Mouse (Mus musculus): ENCODE measurements around the gene Tmem121b. TPM values are rescaled to one million over a fixed set of nuclear protein-coding genes. Genes with fewer than 3 reads are reported as not detected.

Tmem121b gene
- polyA plus RNA-seq, 1 experiment, result 40.5 TPM

DNA sequence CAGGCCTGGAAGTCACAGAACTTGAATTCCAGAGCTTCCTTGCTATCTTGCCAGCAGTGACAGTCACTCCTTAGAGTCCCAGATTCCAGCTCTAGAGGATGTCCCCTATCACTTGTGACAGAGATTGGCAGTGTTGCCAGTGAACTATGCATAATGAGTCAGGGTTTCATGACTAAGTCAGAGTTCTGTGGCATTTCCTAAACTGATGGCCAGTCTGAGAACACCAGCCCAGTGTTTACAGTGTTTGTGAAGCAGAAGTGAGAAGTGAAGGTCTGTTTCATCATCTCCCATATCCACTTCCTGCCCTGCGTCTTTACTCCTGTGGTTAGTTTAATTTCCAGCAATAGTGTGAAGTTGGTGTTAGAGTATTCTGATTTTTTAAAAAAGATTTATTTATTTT is 22.9 kb downstream of the Tmem121b start:
- Histone ChIP-seq H3K27ac (ENCODE audit: insufficient read depth, low read length) (no peak overlapping the region), H3K4me3 (ENCODE audit: insufficient read depth, low read length) (no peak overlapping the region), H3K4me1 (ENCODE audit: control insufficient read depth, insufficient read depth, low read length) (peaks cover 9% of the 10 kb centered on the region)
- TF ChIP-seq POLR2A (IDR thresholded peaks at IDR 0.05; ENCODE audit: extremely low read depth, insufficient read depth, low read length) (no peak), CTCF (IDR thresholded peaks at IDR 0.05; ENCODE audit: extremely low read depth, insufficient read depth, low read length) (no peak)

DNA sequence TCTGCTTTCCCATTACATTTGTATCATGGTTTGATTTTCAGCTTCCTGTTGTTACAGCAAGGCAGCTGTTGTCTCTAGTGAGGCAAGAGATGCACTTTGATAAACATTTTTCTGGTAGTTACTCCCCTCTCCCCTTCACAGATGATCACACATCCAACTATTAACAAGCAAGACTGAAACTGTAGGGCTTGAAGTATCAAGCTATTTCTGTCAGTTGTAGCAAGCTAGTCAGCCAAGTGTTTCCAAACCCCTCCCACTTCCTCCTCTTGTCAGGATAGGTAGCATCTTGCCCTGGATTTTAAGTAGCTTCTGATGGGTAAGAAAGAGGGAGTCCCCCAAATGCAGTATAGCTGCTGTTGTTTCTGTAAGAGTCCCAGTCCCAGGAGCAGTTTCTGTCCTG is 23.8 kb downstream of the Tmem121b start:
- no peak overlapping the region for H3K27ac ChIP-seq (ENCODE audit: insufficient read depth, low read length)
- H3K4me1 ChIP-seq (ENCODE audit: control insufficient read depth, insufficient read depth, low read length), result peaks cover 9% of the 10 kb centered on the region
- no peak for TF ChIP-seq CTCF (IDR thresholded peaks at IDR 0.05; ENCODE audit: extremely low read depth, insufficient read depth, low read length)
- no peak for TF ChIP-seq POLR2A (IDR thresholded peaks at IDR 0.05; ENCODE audit: extremely low read depth, insufficient read depth, low read length)
- H3K4me3 ChIP-seq (ENCODE audit: insufficient read depth, low read length), result no peak overlapping the region

DNA sequence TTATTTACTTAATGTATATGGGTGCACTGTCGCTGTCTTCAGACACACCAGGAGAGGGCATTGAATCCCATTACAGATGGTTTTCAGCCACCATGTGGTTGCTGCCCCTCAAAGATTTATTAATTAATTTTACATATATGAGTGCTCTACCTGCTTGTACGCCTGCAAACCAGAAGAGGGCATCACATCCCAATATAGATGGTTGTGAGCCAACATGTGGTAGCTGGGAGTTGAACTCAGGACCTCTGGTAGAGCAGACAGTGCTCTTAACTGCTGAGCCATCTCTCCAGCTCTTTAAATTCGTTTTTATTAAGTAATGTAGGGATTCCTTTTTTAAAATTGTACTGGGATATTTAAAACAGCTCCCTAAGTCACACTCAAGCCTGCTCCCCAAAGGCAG is 24.3 kb downstream of the Tmem121b start:
- no peak overlapping the region for H3K27ac ChIP-seq (ENCODE audit: insufficient read depth, low read length)
- H3K4me1 ChIP-seq (ENCODE audit: control insufficient read depth, insufficient read depth, low read length), result peaks cover 9% of the 10 kb centered on the region
- TF ChIP-seq CTCF (IDR thresholded peaks at IDR 0.05; ENCODE audit: extremely low read depth, insufficient read depth, low read length), result no peak
- TF ChIP-seq POLR2A (IDR thresholded peaks at IDR 0.05; ENCODE audit: extremely low read depth, insufficient read depth, low read length), result no peak
- H3K4me3 ChIP-seq (ENCODE audit: insufficient read depth, low read length), result no peak overlapping the region

DNA sequence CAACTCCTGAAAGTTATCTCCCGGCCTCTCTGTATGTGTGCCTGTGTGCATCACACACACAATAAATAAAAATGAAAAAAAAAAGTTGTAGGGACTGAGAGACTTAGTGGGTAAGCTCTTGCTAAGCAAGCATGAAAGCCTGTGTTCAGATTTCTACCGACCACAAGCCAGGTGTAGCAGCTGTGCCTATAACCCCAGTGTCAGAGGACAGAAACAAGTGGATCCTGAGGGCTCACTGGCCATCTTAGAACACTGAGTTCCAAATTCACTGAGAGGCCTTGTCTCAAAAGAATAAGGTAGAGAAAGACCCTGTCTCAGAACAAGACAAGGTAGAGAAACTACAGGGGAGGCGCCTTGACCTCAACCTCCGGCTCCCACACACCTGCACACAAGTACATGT is 25.3 kb downstream of the Tmem121b start:
- H3K4me1 ChIP-seq (ENCODE audit: control insufficient read depth, insufficient read depth, low read length), result peaks cover 8% of the 10 kb centered on the region
- TF ChIP-seq POLR2A (IDR thresholded peaks at IDR 0.05; ENCODE audit: extremely low read depth, insufficient read depth, low read length), result no peak
- no peak for TF ChIP-seq CTCF (IDR thresholded peaks at IDR 0.05; ENCODE audit: extremely low read depth, insufficient read depth, low read length)
- no peak overlapping the region for H3K4me3 ChIP-seq (ENCODE audit: insufficient read depth, low read length)
- no peak overlapping the region for H3K27ac ChIP-seq (ENCODE audit: insufficient read depth, low read length)

DNA sequence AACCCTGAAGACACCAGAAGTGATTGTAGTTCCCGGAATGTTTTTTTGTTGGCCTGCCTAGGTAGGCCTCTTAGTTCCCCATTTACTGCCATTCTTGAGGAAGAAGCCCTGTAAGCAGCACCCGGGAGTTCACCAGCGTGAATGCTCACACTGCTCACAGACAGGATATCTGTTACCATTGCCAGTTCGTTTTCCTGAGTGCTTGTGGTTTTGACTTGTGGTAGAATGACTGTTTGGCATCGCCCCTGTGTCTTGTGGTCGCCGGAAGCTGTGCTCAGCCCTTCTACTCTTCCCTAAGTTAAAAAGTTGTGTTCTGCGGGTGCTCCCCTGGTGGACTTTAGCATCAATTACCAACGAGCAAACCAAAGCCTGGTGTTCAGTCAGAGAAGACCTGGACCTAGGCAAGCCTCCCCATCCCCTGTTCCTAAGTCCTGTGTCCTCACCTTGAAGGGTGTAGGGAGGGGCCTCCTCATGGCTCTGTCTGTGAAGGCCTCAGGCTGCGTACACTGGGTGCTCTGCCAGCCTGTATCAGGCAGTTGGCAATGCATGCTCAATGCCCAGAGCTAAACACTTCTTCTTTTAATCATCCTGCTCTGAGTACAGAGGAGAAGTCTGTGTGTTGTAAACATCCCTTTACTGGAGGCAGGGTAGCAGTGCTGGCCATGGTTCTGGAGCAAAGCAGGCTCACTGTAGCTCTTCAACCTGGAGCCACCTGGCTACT is 26.8 kb downstream of the Tmem121b start:
- H3K4me3 ChIP-seq (ENCODE audit: insufficient read depth, low read length), result no peak overlapping the region
- no peak overlapping the region for H3K27ac ChIP-seq (ENCODE audit: insufficient read depth, low read length)
- TF ChIP-seq CTCF (IDR thresholded peaks at IDR 0.05; ENCODE audit: extremely low read depth, insufficient read depth, low read length), result no peak
- no peak for TF ChIP-seq POLR2A (IDR thresholded peaks at IDR 0.05; ENCODE audit: extremely low read depth, insufficient read depth, low read length)
- 0 out of 2 replicates have a peak, but pooled peaks cover under 1% of the 10 kb centered on the region for H3K4me1 ChIP-seq (ENCODE audit: control insufficient read depth, insufficient read depth, low read length)

DNA sequence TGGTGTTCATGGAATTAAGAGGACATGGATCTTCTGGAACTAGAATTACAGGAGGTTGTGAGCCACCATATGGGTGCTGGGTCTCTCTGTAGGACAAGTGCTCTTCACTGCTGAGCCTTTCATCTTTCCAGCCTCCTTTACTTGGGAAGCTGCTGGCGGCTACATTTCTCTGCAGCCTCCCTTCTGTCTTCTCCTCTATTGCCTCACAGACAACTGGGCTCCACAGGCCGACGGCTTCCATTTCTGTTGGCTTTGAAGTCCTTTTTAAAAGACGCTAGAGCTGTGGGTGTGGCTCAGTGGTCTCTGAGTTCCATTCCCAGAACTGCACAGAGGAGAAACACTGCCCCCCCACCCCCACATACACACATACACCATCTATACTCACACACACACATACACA is 28.2 kb downstream of the Tmem121b start:
- H3K4me3 ChIP-seq (ENCODE audit: insufficient read depth, low read length), result no peak overlapping the region
- TF ChIP-seq CTCF (IDR thresholded peaks at IDR 0.05; ENCODE audit: extremely low read depth, insufficient read depth, low read length) (no peak), POLR2A (IDR thresholded peaks at IDR 0.05; ENCODE audit: extremely low read depth, insufficient read depth, low read length) (no peak)
- H3K27ac ChIP-seq (ENCODE audit: insufficient read depth, low read length), result no peak overlapping the region
- H3K4me1 ChIP-seq (ENCODE audit: control insufficient read depth, insufficient read depth, low read length), result no peaks in the 10 kb centered on the region

DNA sequence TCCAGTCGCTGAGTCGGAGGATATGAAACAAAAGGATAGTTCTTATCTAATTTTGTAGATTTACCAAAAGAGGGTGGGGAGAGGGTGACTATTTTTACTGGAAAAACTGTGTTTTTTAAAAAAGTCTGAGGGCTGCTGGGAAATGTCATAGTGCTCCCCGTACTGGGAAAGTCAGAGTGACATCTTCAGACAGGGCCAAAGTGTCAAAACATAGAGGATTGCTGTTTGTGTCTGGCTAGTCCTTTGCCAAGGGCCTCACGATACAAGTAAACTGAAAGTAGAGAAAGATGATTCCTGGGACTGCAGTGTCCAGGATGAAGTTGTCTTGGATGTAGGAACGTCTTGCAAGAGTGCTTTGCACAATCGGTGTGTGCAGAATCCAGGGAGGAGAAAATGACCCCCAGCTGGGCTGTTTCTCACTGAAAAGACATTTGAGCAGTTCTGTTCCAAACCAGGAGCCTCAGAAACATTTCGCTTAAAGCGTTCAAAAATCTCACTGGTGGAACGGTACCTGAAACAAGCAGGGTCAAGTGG is 29.1 kb downstream of the Tmem121b start:
- Histone ChIP-seq H3K4me1 (ENCODE audit: control insufficient read depth, insufficient read depth, low read length) (no peaks in the 10 kb centered on the region), H3K4me3 (ENCODE audit: insufficient read depth, low read length) (peak overlapping the region; percentile 43; the same call in 1 of the 2 replicates), H3K27ac (ENCODE audit: insufficient read depth, low read length) (no peak overlapping the region)
- TF ChIP-seq CTCF (IDR thresholded peaks at IDR 0.05; ENCODE audit: extremely low read depth, insufficient read depth, low read length) (no peak), POLR2A (IDR thresholded peaks at IDR 0.05; ENCODE audit: extremely low read depth, insufficient read depth, low read length) (no peak)

DNA sequence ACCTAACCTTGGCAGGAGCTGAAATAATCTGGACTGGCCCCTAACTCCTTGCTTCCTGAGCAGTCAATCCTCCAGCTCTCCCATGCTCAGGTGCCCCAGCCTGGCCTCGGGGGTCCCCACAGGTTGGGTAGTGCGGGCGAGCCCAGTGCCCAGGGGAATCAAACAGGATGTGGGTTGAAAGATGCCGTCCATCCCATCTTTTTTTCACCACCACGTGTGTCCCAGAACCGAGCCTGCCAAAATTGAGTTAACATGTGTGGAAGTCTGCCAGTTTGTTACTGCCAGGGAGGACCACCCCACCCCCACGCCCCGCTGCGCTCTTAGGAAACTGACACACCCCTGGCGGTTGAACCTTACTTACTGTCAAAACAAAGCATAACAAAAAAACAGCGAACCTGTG is 29.7 kb downstream of the Tmem121b start:
- Histone ChIP-seq H3K27ac (ENCODE audit: insufficient read depth, low read length) (no peak overlapping the region), H3K4me1 (ENCODE audit: control insufficient read depth, insufficient read depth, low read length) (no peaks in the 10 kb centered on the region), H3K4me3 (ENCODE audit: insufficient read depth, low read length) (peak overlapping the region; percentile 43)
- TF ChIP-seq POLR2A (IDR thresholded peaks at IDR 0.05; ENCODE audit: extremely low read depth, insufficient read depth, low read length), result no peak
- no peak for TF ChIP-seq CTCF (IDR thresholded peaks at IDR 0.05; ENCODE audit: extremely low read depth, insufficient read depth, low read length)

DNA sequence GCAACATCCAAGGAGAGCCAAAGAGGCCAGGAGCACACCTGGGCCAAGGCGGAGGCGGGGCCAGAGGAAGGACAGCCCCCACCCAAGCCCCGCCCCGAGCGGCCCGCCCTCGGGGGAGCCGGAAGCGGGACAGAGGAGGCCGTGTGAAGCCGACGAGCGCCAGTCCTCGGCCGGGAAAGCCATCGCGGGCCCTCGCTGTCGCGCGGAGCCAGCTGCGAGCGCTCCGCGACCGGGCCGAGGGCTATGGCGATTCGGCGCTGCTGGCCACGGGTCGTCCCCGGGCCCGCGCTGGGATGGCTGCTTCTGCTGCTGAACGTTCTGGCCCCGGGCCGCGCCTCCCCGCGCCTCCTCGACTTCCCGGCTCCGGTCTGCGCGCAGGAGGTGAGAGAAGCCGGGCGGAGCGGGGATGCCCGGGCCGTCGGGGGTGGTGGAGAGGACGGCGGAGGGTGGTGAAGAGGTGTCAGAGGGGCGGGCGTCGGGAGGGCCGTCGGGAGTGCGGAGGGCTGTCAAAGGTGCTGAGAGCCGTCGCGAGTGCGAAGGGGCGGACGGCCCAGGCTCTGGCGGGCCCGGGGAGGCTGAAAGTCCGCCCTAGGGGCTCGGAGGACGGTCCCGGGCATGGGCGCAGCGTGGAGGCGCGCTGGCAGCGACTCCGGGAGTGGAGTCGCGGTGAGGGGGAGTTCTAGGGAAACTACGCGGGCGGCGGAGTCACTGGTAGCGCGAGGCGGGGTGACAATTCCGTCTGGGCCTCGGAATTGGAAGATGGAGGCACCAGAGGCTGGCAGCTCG is 30.3 kb downstream of the Tmem121b start, which contains the start of gene Il17ra:
Il17ra (plus strand) TSS at position 162 of the 786 bp plus-strand sequence.
- peak; percentile 48; the same call in 1 of the 2 replicates for TF ChIP-seq POLR2A (IDR thresholded peaks at IDR 0.05; ENCODE audit: extremely low read depth, insufficient read depth, low read length)
- no peak for TF ChIP-seq CTCF (IDR thresholded peaks at IDR 0.05; ENCODE audit: extremely low read depth, insufficient read depth, low read length)
- peak within 1 kb of the TSS; percentile 43 for H3K4me3 ChIP-seq (ENCODE audit: insufficient read depth, low read length)
- no peaks in the 10 kb centered on the region for H3K4me1 ChIP-seq (ENCODE audit: control insufficient read depth, insufficient read depth, low read length)
- H3K27ac ChIP-seq (ENCODE audit: insufficient read depth, low read length), result 0 out of 2 replicates have a peak within 1 kb of the TSS, but pooled peaks have one; percentile 68

Data from cortical plate, adult 2 months (tissue).